Mouse (Mus musculus): ENCODE data around the gene Gm12216. TPM values are rescaled to one million over a fixed set of nuclear protein-coding genes. Genes with fewer than 3 reads are reported as not detected.

Gene Gm12216
- polyA plus RNA-seq, 1 experiment from 2014 or later: 0.41 TPM

DNA sequence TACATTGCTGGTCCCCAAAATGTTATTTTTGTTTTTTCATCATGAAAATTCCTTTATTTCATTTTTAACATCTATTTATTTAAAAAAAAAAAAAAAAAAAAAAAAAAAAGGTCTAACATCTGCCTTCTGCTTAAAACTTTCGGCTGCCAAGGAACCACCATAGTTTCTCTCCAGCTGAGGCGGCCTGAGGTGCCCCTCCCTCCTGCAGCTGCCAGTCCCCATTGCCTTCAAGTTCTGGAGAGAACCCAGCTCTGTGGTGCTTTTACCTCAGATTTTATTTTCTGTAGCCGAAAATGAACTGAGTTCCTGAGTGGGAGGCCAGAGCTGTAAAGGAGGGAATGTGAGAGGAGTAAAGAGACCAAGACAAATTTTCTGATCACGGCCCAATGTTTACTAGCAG, 109.8 kb downstream of the Gm12216 start:
- Histone ChIP-seq H3K27ac (no peak overlapping the region), H3K4me3 (no peak overlapping the region), H3K4me1 (no peaks in the 10 kb centered on the region), H3K27me3 (ENCODE audit: low read depth, poor library complexity, severe bottlenecking) (no peaks in the 10 kb centered on the region), H3K36me3 (no peaks in the 10 kb centered on the region), H3K9me3 (replicated peaks) (no peaks in the 10 kb centered on the region)
- WGBS: 72% methylated on average over 4 of the region's 4 CpGs
- DNase-seq (ENCODE audit: low spot score): no peak

DNA sequence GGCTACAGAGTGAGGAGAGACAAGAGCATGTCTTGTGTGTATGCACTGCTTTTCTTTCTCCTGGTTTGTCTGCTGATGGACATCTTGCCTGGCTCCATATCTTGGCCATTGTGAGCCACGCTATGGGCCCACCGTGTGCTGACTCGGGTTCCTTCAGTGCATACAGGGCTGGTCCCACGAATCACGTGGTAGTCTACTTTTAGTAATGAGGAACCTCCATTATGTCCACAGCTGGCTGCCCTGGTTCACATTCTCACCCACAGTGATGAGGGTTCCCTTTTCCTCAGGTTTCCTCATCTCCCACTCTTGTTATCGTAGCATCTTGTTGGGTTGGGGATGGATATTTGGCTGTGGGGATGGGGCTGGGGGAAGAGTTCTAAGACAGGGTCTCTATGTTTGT, 110.4 kb downstream of the Gm12216 start:
- no peak for DNase-seq (ENCODE audit: low spot score)
- Histone ChIP-seq H3K27me3 (ENCODE audit: low read depth, poor library complexity, severe bottlenecking) (no peaks in the 10 kb centered on the region), H3K4me1 (no peaks in the 10 kb centered on the region), H3K9me3 (replicated peaks) (no peaks in the 10 kb centered on the region), H3K27ac (no peak overlapping the region), H3K4me3 (no peak overlapping the region), H3K36me3 (no peaks in the 10 kb centered on the region)
- 93% methylated on average over 6 of the region's 6 CpGs for WGBS

DNA sequence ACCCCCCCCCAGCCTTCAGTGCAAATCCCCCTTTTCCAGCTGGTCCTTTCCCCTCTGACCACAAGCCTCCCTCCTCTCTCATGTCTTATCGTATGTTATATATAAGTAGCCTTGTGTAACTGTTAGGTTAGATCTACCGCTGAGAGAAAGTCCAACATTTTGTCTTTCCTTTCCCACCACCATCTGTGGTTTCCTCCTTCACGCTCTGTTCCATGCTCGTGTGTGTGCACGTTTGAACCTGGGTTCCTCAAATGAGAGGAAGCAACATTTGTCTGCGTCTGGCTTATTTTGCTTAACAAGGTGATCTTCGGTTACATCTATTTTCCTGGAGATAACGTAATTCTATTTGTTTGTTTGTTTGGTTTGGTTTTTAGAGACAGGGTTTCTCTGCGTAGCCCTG, 111.1 kb downstream of the Gm12216 start:
- no peak for DNase-seq (ENCODE audit: low spot score)
- H3K9me3 ChIP-seq (replicated peaks): no peaks in the 10 kb centered on the region
- 95% methylated on average over 9 of the region's 9 CpGs for WGBS
- H3K4me1 ChIP-seq: no peaks in the 10 kb centered on the region
- H3K27me3 ChIP-seq (ENCODE audit: low read depth, poor library complexity, severe bottlenecking): no peaks in the 10 kb centered on the region
- H3K4me3 ChIP-seq: no peak overlapping the region
- no peaks in the 10 kb centered on the region for H3K36me3 ChIP-seq
- H3K27ac ChIP-seq: no peak overlapping the region

DNA sequence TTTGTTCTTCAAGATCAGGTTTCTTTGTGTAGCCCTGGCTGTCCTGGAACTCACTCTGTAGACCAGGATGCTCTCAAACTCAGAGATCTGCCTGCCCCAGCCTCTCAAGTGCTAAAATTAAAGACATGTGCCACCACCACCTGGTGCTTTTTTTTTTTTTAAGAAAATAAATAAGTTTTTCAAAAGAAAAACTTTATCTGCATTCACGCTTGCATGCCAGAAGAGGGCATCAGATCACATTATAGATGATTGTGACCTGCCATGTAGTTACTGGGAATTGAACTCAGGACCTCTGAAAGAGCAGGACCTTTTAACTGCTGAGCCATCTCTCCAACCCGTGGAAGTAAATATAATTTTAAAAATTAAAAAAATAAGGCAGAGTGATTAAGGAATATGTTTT, 113.8 kb downstream of the Gm12216 start:
- WGBS: 92% methylated on average over 2 of the region's 2 CpGs
- no peaks in the 10 kb centered on the region for H3K4me1 ChIP-seq
- no peak for DNase-seq (ENCODE audit: low spot score)

DNA sequence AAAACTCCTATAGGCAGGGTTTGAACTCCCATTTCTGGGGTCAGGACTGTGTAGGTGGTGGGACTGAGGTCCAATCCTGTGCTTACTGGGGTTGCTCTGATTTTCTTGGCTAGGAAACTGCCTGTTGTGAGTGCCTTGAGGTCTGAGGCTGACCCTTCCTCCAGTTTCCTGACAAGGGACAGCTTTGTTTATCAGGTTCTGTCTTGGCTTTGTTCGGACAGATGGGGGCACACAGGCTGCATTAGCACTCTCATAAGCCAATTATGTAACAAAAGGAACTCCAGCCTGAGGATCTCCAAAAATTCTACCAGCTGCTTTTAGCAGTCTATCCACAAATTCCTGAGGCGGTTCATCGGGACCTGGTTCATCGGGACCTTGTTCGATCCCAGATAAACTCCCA, 116.7 kb downstream of the Gm12216 start:
- DNase-seq (ENCODE audit: low spot score): no peak
- no peaks in the 10 kb centered on the region for H3K4me1 ChIP-seq
- no peak overlapping the region for H3K27ac ChIP-seq
- no peak overlapping the region for H3K4me3 ChIP-seq
- WGBS: 42% methylated on average over 5 of the region's 5 CpGs
- no peaks in the 10 kb centered on the region for H3K27me3 ChIP-seq (ENCODE audit: low read depth, poor library complexity, severe bottlenecking)
- no peaks in the 10 kb centered on the region for H3K9me3 ChIP-seq (replicated peaks)
- H3K36me3 ChIP-seq: no peaks in the 10 kb centered on the region

More for the DNA sequence above, 113.8 kb downstream of the Gm12216 start:
- H3K4me3 ChIP-seq: no peak overlapping the region
- H3K36me3 ChIP-seq: no peaks in the 10 kb centered on the region
- no peak overlapping the region for H3K27ac ChIP-seq
- no peaks in the 10 kb centered on the region for H3K9me3 ChIP-seq (replicated peaks)
- no peaks in the 10 kb centered on the region for H3K27me3 ChIP-seq (ENCODE audit: low read depth, poor library complexity, severe bottlenecking)

DNA sequence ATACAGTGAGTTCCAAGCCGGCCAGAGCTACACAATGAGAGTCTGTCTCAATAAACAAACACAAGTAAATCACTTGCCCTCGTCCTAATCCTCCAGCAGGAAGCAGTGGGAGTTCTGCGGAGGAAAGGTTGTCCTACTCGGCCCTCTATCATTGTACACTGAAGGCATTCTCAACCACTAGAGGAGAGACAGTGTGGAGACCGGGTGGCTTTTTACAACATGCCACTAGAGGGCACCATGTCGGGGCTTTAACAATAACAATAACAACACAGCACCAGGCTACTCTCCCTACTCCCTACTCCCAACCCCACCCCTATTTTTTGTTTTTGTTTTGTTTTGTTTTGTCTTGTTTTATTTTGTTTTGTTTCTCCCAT, 121.5 kb downstream of the Gm12216 start:
- peaks cover 3% of the 10 kb centered on the region; the same call in 1 of the 2 replicates for H3K4me1 ChIP-seq
- no peaks in the 10 kb centered on the region for H3K36me3 ChIP-seq
- WGBS: 49% methylated on average over 6 of the region's 6 CpGs
- no peaks in the 10 kb centered on the region for H3K27me3 ChIP-seq (ENCODE audit: low read depth, poor library complexity, severe bottlenecking)
- peak; percentile 50 for DNase-seq (ENCODE audit: low spot score)
- H3K27ac ChIP-seq: no peak overlapping the region
- H3K4me3 ChIP-seq: no peak overlapping the region
- no peaks in the 10 kb centered on the region for H3K9me3 ChIP-seq (replicated peaks)

DNA sequence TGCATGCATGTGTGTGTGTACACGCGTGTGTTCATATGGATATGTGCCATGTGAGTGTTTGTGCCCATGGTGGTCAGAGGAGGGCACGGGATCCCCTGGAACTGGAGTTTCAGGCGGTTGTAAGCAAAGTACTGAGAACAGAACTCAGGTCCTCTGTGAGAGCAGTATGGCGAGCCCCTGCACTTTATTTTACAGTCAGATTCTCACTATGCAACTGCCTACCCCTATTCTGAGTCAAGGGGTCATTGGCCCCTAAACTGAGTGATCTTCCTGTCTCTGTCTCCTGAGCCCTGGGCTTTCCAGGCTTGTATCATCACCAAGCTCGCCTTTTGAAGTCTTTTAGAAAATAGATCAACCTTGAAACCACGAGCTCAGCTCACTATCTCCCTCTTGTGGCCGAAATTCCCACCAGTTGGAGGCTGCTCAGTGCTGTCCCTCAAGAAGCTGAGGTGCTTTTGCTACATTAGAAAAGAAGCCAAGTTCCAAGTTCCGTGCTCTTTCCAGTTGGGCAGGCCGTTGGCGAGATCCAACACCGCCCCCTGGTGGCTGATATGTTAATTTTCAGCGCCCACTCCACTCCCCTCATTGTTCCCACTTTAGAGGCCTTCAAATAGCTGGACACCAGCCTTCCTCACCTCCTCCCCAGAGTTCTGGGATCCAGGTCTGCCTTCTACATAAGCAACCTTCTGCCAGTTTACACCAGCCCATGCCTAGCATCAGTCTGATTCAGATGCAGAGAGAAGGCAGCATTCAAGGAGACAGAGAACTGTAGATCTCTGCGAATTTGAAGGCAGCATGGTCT, 122.1 kb downstream of the Gm12216 start:
- no peak overlapping the region for H3K4me3 ChIP-seq
- peak; percentile 84 for DNase-seq (ENCODE audit: low spot score)
- H3K27ac ChIP-seq: no peak overlapping the region
- H3K4me1 ChIP-seq: peaks cover 3% of the 10 kb centered on the region; the same call in 1 of the 2 replicates
- WGBS: 49% methylated on average over 14 of the region's 14 CpGs
- H3K36me3 ChIP-seq: no peaks in the 10 kb centered on the region
- H3K9me3 ChIP-seq (replicated peaks): no peaks in the 10 kb centered on the region
- H3K27me3 ChIP-seq (ENCODE audit: low read depth, poor library complexity, severe bottlenecking): no peaks in the 10 kb centered on the region

DNA sequence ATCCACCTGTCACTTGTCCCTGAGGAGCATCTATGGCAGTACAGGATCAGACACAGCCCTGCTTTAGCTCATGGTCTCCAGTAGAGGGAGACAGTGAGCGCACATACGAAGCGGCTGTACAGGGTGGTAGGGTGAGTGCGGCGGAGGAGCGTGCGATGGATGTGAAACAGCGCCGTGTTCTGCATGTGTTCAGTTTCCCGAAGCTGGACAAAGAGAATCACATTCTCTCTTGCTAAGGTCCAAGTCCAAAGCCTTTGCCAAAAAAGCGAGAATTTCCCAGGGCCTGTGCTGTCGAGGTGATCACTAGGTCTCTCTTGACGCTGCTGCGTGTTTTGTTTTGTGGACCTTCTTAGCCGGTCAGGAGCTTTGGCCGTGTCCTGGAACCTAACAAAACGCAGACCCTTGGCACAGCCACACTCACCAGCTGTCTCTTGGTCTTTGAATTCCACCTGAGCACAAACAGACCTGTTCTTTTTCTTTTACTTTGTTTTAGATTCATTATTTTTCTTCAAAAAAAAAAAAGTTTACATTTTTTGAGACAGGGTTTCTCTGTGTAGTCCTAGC, 123.3 kb downstream of the Gm12216 start:
- Histone ChIP-seq H3K27me3 (ENCODE audit: low read depth, poor library complexity, severe bottlenecking) (no peaks in the 10 kb centered on the region), H3K36me3 (no peaks in the 10 kb centered on the region), H3K9me3 (replicated peaks) (no peaks in the 10 kb centered on the region), H3K4me1 (peaks cover 3% of the 10 kb centered on the region; the same call in 1 of the 2 replicates), H3K4me3 (peak overlapping the region; percentile 33), H3K27ac (peak overlapping the region; percentile 56; the same call in 1 of the 2 replicates)
- WGBS: 36% methylated on average over 17 of the region's 17 CpGs
- peak; percentile 75 for DNase-seq (ENCODE audit: low spot score)

DNA sequence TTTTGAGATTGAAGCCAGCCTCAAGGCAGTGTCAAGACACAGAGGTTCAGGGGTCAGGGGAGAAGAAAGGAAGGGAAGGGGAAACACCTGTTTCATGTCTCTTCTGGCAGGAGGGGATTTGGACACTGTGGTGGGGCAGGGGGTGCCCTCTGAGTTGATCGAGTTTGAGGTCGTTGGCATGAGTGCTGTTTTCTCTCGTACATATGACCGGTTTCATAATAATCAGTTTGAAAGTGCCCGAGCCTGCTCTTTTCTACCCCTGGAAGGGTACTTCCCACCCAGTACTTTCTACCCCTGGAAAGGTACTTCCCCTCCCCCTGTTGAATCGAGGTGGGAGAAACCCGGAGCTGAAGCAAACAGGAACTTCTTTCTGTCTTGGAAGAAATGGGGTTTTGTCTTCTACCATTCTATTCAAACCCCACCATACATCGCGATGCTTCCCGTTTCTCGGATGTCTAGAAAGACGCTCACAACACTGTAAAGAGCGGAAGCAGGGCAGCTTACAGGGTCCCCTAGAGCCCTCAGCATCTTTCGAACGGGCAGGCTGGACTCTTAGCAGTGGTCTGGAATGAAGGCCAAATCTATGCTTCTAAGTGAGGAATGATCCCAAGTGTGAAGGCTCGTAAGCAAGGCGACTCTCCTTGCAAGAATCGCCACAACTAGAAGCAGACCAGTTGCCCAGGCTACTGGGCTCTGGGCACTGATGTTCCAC, 123.9 kb downstream of the Gm12216 start:
- DNase-seq (ENCODE audit: low spot score): no peak
- Histone ChIP-seq H3K4me1 (peaks cover 3% of the 10 kb centered on the region; the same call in 1 of the 2 replicates), H3K4me3 (no peak overlapping the region), H3K27ac (no peak overlapping the region), H3K9me3 (replicated peaks) (no peaks in the 10 kb centered on the region), H3K36me3 (no peaks in the 10 kb centered on the region), H3K27me3 (ENCODE audit: low read depth, poor library complexity, severe bottlenecking) (no peaks in the 10 kb centered on the region)
- WGBS: 71% methylated on average over 18 of the region's 18 CpGs

DNA sequence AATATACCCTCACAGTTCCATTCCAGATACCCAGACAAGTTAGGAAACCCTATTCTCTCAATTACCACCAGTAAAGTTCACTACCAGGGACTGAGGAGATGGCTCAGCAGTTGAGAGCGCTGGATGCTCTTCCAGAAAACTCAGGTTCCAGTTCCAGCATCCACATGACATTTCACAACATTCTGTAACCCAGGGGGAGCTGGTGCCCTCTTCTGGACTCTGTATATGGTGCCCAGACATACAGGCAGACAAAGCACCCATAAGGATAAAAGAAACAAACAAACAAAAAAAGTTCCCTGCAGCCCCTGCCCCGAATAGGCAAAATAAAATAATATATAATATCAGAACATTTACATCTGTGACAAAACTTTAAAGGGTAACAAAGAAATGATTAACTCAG, 124.6 kb downstream of the Gm12216 start:
- 86% methylated on average over 2 of the region's 2 CpGs for WGBS
- DNase-seq (ENCODE audit: low spot score): no peak
- H3K27me3 ChIP-seq (ENCODE audit: low read depth, poor library complexity, severe bottlenecking): no peaks in the 10 kb centered on the region
- H3K36me3 ChIP-seq: no peaks in the 10 kb centered on the region
- H3K4me3 ChIP-seq: no peak overlapping the region
- peaks cover 3% of the 10 kb centered on the region; the same call in 1 of the 2 replicates for H3K4me1 ChIP-seq
- H3K9me3 ChIP-seq (replicated peaks): no peaks in the 10 kb centered on the region
- no peak overlapping the region for H3K27ac ChIP-seq

DNA sequence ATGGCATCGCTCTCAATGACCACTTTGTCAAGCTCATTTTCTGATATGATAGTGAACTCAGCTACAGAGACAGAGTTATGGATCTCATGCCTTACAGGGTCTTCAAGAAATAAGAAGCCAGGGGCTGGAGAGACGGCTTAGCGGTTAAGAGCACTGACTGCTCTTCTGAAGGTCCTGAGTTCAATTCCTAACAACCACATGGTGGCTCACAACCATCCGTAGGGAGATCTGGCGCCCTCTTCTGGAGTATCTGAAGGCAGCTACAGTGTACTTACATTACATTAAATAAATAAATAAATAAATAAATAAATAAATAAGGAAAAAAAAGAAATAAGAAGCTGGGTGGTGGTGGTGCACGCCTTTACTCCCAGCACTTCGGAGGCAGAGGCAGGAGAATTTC, 125.2 kb downstream of the Gm12216 start:
- no peak for DNase-seq (ENCODE audit: low spot score)
- Histone ChIP-seq H3K4me3 (no peak overlapping the region), H3K27ac (no peak overlapping the region), H3K27me3 (ENCODE audit: low read depth, poor library complexity, severe bottlenecking) (no peaks in the 10 kb centered on the region), H3K4me1 (peaks cover 3% of the 10 kb centered on the region; the same call in 1 of the 2 replicates), H3K9me3 (replicated peaks) (no peaks in the 10 kb centered on the region), H3K36me3 (no peaks in the 10 kb centered on the region)
- WGBS: 88% methylated on average over 7 of the region's 7 CpGs
